Mouse (Mus musculus) kidney, adult 2 months (tissue): Measurements from ENCODE around the gene Mks1. TPM values are rescaled to one million over a fixed set of nuclear protein-coding genes. Genes with fewer than 3 reads are reported as not detected.

Experiments used
- DNase-seq: peaks from one replicate; pipeline ENCODE4 v3.0.0; 2021
- H3K27ac ChIP-seq: fragments of 200-500 bp; 2 replicates; pipeline ENCODE4 v1.5.1; 2012; ENCODE audit warnings: low read depth, low read length, control low read depth, inconsistent platforms; ENCODE audit not compliant: insufficient read depth
- H3K27me3 ChIP-seq: fragments of 200-500 bp; replicated peaks from 2 replicates; pipeline ENCODE4 v1.6.1; 2012; ENCODE audit warnings: mild to moderate bottlenecking, moderate library complexity, low read length, inconsistent platforms; ENCODE audit not compliant: control insufficient read depth, insufficient read depth
- H3K36me3 ChIP-seq: fragments of 200-500 bp; 2 replicates; pipeline ENCODE4 v1.6.1; 2012; ENCODE audit warnings: mild to moderate bottlenecking, moderate library complexity, low read length, inconsistent platforms; ENCODE audit not compliant: control insufficient read depth, insufficient read depth
- H3K4me1 ChIP-seq: fragments of 200-500 bp; 2 replicates; pipeline ENCODE4 v1.6.1; 2011; ENCODE audit warnings: low read length; ENCODE audit not compliant: control insufficient read depth, insufficient read depth
- H3K4me3 ChIP-seq: fragments of 200-500 bp; 2 replicates; pipeline ENCODE4 v1.5.1; 2011; ENCODE audit warnings: mild to moderate bottlenecking, low read depth, low read length, control low read depth; ENCODE audit not compliant: insufficient read depth
- CTCF ChIP-seq: fragments of 200-500 bp; conservative IDR thresholded peaks from 2 replicates; pipeline ENCODE4 v1.5.1; 2011; ENCODE audit warnings: low read depth, mild to moderate bottlenecking, control low read depth, low read length, moderate library complexity, mixed read lengths; ENCODE audit not compliant: insufficient read depth, insufficient read length
- POLR2A ChIP-seq: fragments of 200-500 bp; IDR thresholded peaks from one replicate; pipeline ENCODE4 v1.6.1; 2011; ENCODE audit warnings: low read depth, low read length, control low read depth
- WGBS: fragments of 180-500 bp; shearing (Covaris S2); methylation state at CpG from one replicate; pipeline ENCODE4 v1.1.7; 2018; 5-methylcytosine and 5-hydroxymethylcytosine counted together
- polyA plus RNA-seq: library from polyadenylated mRNA; depleted of rRNA; stranded (reverse); fragments of >200 nt; gene quantifications from 2 replicates; pipeline ENCODE4 v1.2.3, GENCODE M21; 2012; rRNA removed

Gene Mks1
- polyA plus RNA-seq, 1 experiment: 9.6 TPM

- Histone ChIP-seq H3K27me3 (no peaks in the 10 kb centered on the region), H3K36me3 (no peaks in the 10 kb centered on the region), H3K4me1 (no peaks in the 10 kb centered on the region), H3K27ac (no peak overlapping the region), H3K4me3 (no peak overlapping the region)
- WGBS: 79% methylated on average over 3 of the region's 3 CpGs
- TF ChIP-seq CTCF (no peak), POLR2A (no peak)
- DNase-seq: no peak
These were observed 51.3 kb downstream of the Mks1 start for GRCm38 (mm10) chr11:87904331-87904730.

Other genes starting within 250 kb of the Mks1 start
- gene Hsf5, start 236.1 kb upstream of the Mks1 start, polyA plus RNA-seq: 0.05 and 0.12 TPM in 2 replicates
- gene Rnf43, start 190.5 kb upstream of the Mks1 start, polyA plus RNA-seq: 4.0 and 4.6 TPM in 2 replicates
- 96.9 and 135 TPM in 2 replicates for gene Supt4a, start 115.7 kb upstream of the Mks1 start, polyA plus RNA-seq
- gene Tspoap1, start 92.7 kb upstream of the Mks1 start, polyA plus RNA-seq: 3.1 and 4.2 TPM in 2 replicates
- gene Mpo, start 59.6 kb upstream of the Mks1 start, polyA plus RNA-seq: 0.05 TPM in 1 of 2 replicates, not detected in the other
- gene Lpo, start 24.9 kb upstream of the Mks1 start, polyA plus RNA-seq: 0.22 and 0.50 TPM in 2 replicates
- gene Epx, start 22.3 kb downstream of the Mks1 start, polyA plus RNA-seq: not detected in 2 replicates
- not detected in 2 replicates for gene Olfr462, start 39.1 kb downstream of the Mks1 start, polyA plus RNA-seq
- gene Olfr463, start 44.2 kb downstream of the Mks1 start, polyA plus RNA-seq: not detected in 2 replicates
- not detected in 2 replicates for gene Olfr464, start 67.8 kb downstream of the Mks1 start, polyA plus RNA-seq
- 136 and 169 TPM in 2 replicates for gene Dynll2, start 134.3 kb downstream of the Mks1 start, polyA plus RNA-seq
- gene Srsf1, start 194.2 kb downstream of the Mks1 start, polyA plus RNA-seq: 56.6 and 59.8 TPM in 2 replicates
- gene Vezf1, start 215.1 kb downstream of the Mks1 start, polyA plus RNA-seq: 17.9 and 21.4 TPM in 2 replicates
- 16.5 and 18.5 TPM in 2 replicates for gene Cuedc1, start 244.8 kb downstream of the Mks1 start, polyA plus RNA-seq